Mouse (Mus musculus): ENCODE measurements around the gene Thap2.

DNA sequence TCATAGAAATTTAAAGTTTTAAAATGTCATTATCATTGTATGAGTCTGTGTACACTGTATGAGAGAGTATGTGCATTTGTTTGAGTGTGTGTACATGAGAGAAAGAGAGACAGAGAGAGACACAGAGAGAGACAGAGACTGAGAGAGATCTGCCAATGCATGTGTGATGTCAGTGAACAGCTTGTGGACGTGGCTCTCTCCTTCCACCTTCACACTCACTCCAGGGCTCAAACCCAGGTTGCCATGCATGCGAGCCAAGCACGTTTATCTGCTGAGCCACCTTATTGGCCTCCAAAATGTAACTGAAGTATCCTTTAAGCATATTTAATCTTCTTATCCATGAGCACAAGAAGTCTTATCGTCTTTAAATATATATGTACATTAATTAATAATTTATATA is 47.3 kb downstream of the Thap2 start:
- TF ChIP-seq GATA1 (IDR thresholded peaks at IDR 0.05; ENCODE audit: borderline replicate concordance, low read length) (no peak), CTCF (IDR thresholded peaks at IDR 0.05; ENCODE audit: low read depth, low read length) (no peak), POLR2AphosphoS5 (IDR thresholded peaks at IDR 0.05; ENCODE audit: insufficient replicate concordance, low read depth, low read length) (no peak), GATA2 (IDR thresholded peaks at IDR 0.05; ENCODE audit: borderline replicate concordance, low read depth, low read length) (no peak)
